Mouse (Mus musculus) forebrain, postnatal 0 days (tissue): ENCODE data around the gene Uvrag. TPM values are rescaled to one million over a fixed set of nuclear protein-coding genes. Genes with fewer than 3 reads are reported as not detected.
A peak's percentile ranks its signal among the peaks of the same experiment; 100 is the strongest.

ENCODE experiments used
- ATAC-seq: fragments of 200-750 bp; cut with Nextera tagmentation; 2 replicates; pipeline ENCODE4 v1.8.0; 2017; ENCODE audit warnings: mild to moderate bottlenecking, moderate library complexity
- DNase-seq: peaks from one replicate; pipeline ENCODE4 v3.0.0-alpha.2; 2015
- H3K27ac ChIP-seq: fragments of 300-500 bp; sonication (generic); 2 replicates; pipeline ENCODE4 v1.5.1; 2014; ENCODE audit warnings: low read depth, mild to moderate bottlenecking, antibody characterized with exemption, low read length, moderate library complexity, mixed read lengths
- H3K27me3 ChIP-seq: fragments of 300-500 bp; sonication (generic); 2 replicates; pipeline ENCODE4 v1.6.1; 2014; ENCODE audit warnings: mild to moderate bottlenecking, low read length, mixed read lengths; ENCODE audit not compliant: insufficient read depth
- H3K36me3 ChIP-seq: fragments of 300-500 bp; sonication (generic); 2 replicates; pipeline ENCODE4 v1.6.1; 2014; ENCODE audit warnings: mild to moderate bottlenecking, moderate library complexity; ENCODE audit not compliant: insufficient read depth
- H3K4me1 ChIP-seq: fragments of 300-500 bp; sonication (generic); 2 replicates; pipeline ENCODE4 v1.6.1; 2014; ENCODE audit warnings: antibody characterized with exemption; ENCODE audit not compliant: insufficient read depth
- H3K4me2 ChIP-seq: fragments of 300-500 bp; sonication (generic); 2 replicates; pipeline ENCODE4 v1.6.1; 2014; ENCODE audit warnings: low read depth, mild to moderate bottlenecking, moderate library complexity
- H3K4me3 ChIP-seq: fragments of 300-500 bp; sonication (generic); 2 replicates; pipeline ENCODE4 v1.5.1; 2014; ENCODE audit warnings: low read depth, low read length, mixed read lengths
- H3K9ac ChIP-seq: fragments of 300-500 bp; sonication (generic); 2 replicates; pipeline ENCODE4 v1.6.1; 2014; ENCODE audit warnings: mild to moderate bottlenecking
- H3K9me3 ChIP-seq: fragments of 300-500 bp; sonication (generic); 2 replicates; pipeline ENCODE4 v1.6.1; 2016; ENCODE audit warnings: low read length
- CTCF ChIP-seq: sonication (generic); IDR thresholded peaks from 2 replicates; pipeline ENCODE4 v1.5.1; 2016; ENCODE audit warnings: antibody characterized with exemption, control low read depth, low read depth
- WGBS: fragments of 180-500 bp; shearing (Covaris S2); extraction: QIAGEN DNeasy Blood & Tissue Kit; methylation state at CpG from one replicate; pipeline ENCODE4 v1.1.7; 2014; 5-methylcytosine and 5-hydroxymethylcytosine counted together
- polyA plus RNA-seq: library from polyadenylated mRNA; unstranded; fragments of >200 nt; fragmentation: Nextera tagmentation; extraction: Ambion mirVana; gene quantifications from 2 replicates; pipeline ENCODE4 v1.2.1, GENCODE M21; 2015
- total RNA-seq: library from RNA; depleted of rRNA; stranded (reverse); fragments of >200 nt; gene quantifications from 2 replicates; pipeline ENCODE4 v1.2.3, GENCODE M21; 2014

The Uvrag gene
- total and polyA plus RNA-seq, 2 experiments from 2014 or later: 18.6 to 18.8 TPM

- no peak overlapping the region for H3K4me2 ChIP-seq
- H3K27ac ChIP-seq: no peak overlapping the region
- H3K4me3 ChIP-seq: no peak overlapping the region
- no peaks in the 10 kb centered on the region for H3K9me3 ChIP-seq
- H3K9ac ChIP-seq: no peak overlapping the region
- TF ChIP-seq CTCF: no peak
- ATAC-seq (no peak), DNase-seq (no peak)
- H3K27me3 ChIP-seq: no peaks in the 10 kb centered on the region
- H3K36me3 ChIP-seq: no peaks in the 10 kb centered on the region
- 79% methylated on average over 3 of the region's 3 CpGs for WGBS
- no peaks in the 10 kb centered on the region for H3K4me1 ChIP-seq
These were observed 24.2 kb downstream of the Uvrag start for GRCm38 (mm10) chr7:99116781-99117180.

- no peak for ATAC-seq
- no peak for DNase-seq
- WGBS: 88% methylated on average over 16 of the region's 16 CpGs
- Histone ChIP-seq H3K4me2 (no peak overlapping the region), H3K27ac (no peak overlapping the region), H3K36me3 (no peaks in the 10 kb centered on the region), H3K4me3 (no peak overlapping the region), H3K4me1 (no peaks in the 10 kb centered on the region), H3K27me3 (no peaks in the 10 kb centered on the region), H3K9ac (no peak overlapping the region), H3K9me3 (no peaks in the 10 kb centered on the region)
- TF ChIP-seq CTCF: no peak
These were observed 26.8 kb downstream of the Uvrag start for GRCm38 (mm10) chr7:99114006-99114726.

- no peak overlapping the region for H3K4me3 ChIP-seq
- H3K27me3 ChIP-seq: no peaks in the 10 kb centered on the region
- no peak overlapping the region for H3K4me2 ChIP-seq
- H3K36me3 ChIP-seq: no peaks in the 10 kb centered on the region
- no peaks in the 10 kb centered on the region for H3K4me1 ChIP-seq
- ATAC-seq: peak; percentile 78
- H3K9me3 ChIP-seq: no peaks in the 10 kb centered on the region
- no peak overlapping the region for H3K27ac ChIP-seq
- DNase-seq: peak; percentile 62
- 52% methylated on average over 3 of the region's 3 CpGs for WGBS
- H3K9ac ChIP-seq: no peak overlapping the region
- TF ChIP-seq CTCF: peak; percentile 73
These were observed 33.4 kb downstream of the Uvrag start for GRCm38 (mm10) chr7:99107566-99107965.

GRCm38 (mm10) chr7:99106714-99107270 lies 34.1 kb downstream of the Uvrag start:
- no peaks in the 10 kb centered on the region for H3K9me3 ChIP-seq

GRCm38 (mm10) chr7:99101767-99102593 lies 39.0 kb downstream of the Uvrag start:
- no peak overlapping the region for H3K4me3 ChIP-seq
- no peaks in the 10 kb centered on the region for H3K4me1 ChIP-seq
- H3K36me3 ChIP-seq: peaks cover 7% of the 10 kb centered on the region
- ATAC-seq (no peak), DNase-seq (no peak)
- H3K9me3 ChIP-seq: no peaks in the 10 kb centered on the region
- no peak overlapping the region for H3K4me2 ChIP-seq
- no peak for TF ChIP-seq CTCF
- H3K9ac ChIP-seq: no peak overlapping the region
- H3K27ac ChIP-seq: no peak overlapping the region
- WGBS: 30% methylated on average over 11 of the region's 11 CpGs
- no peaks in the 10 kb centered on the region for H3K27me3 ChIP-seq

More at GRCm38 (mm10) chr7:99106714-99107270, 34.1 kb downstream of the Uvrag start:
- Histone ChIP-seq H3K4me3 (no peak overlapping the region), H3K4me1 (no peaks in the 10 kb centered on the region), H3K27me3 (no peaks in the 10 kb centered on the region), H3K9ac (no peak overlapping the region), H3K4me2 (no peak overlapping the region), H3K36me3 (no peaks in the 10 kb centered on the region), H3K27ac (no peak overlapping the region)
- 63% methylated on average over 4 of the region's 4 CpGs for WGBS
- DNase-seq (no peak), ATAC-seq (no peak)
- TF ChIP-seq CTCF: no peak

- ATAC-seq: no peak
- H3K36me3 ChIP-seq: peaks cover 7% of the 10 kb centered on the region
- H3K4me3 ChIP-seq: no peak overlapping the region
- no peak for DNase-seq
- no peak for TF ChIP-seq CTCF
- H3K9ac ChIP-seq: no peak overlapping the region
- no peak overlapping the region for H3K27ac ChIP-seq
- H3K4me2 ChIP-seq: no peak overlapping the region
- no peaks in the 10 kb centered on the region for H3K4me1 ChIP-seq
- 38% methylated on average over 2 of the region's 2 CpGs for WGBS
- no peaks in the 10 kb centered on the region for H3K27me3 ChIP-seq
- H3K9me3 ChIP-seq: no peaks in the 10 kb centered on the region
These were observed 39.9 kb downstream of the Uvrag start for GRCm38 (mm10) chr7:99101076-99101475.

GRCm38 (mm10) chr7:99100573-99100972 lies 40.4 kb downstream of the Uvrag start:
- WGBS: 75% methylated on average over 8 of the region's 8 CpGs
- no peak for DNase-seq
- H3K27ac ChIP-seq: no peak overlapping the region

More at GRCm38 (mm10) chr7:99100573-99100972, 40.4 kb downstream of the Uvrag start:
- Histone ChIP-seq H3K36me3 (peaks cover 7% of the 10 kb centered on the region), H3K4me2 (no peak overlapping the region), H3K4me3 (no peak overlapping the region), H3K9ac (no peak overlapping the region), H3K9me3 (no peaks in the 10 kb centered on the region), H3K4me1 (no peaks in the 10 kb centered on the region), H3K27me3 (no peaks in the 10 kb centered on the region)
- TF ChIP-seq CTCF: no peak
- no peak for ATAC-seq
